Mouse (Mus musculus) ES-E14 (cell line): ENCODE data around the gene Hmcn2.

ENCODE experiments used
- CHD2 ChIP-seq: IDR thresholded peaks from 2 replicates; pipeline ENCODE4 v1.6.1; 2014; ENCODE audit warnings: mild to moderate bottlenecking, low read depth, low read length, inconsistent platforms
- HCFC1 ChIP-seq: IDR thresholded peaks from 2 replicates; pipeline ENCODE4 v1.6.1; 2012; ENCODE audit warnings: low read length, inconsistent platforms, borderline replicate concordance; ENCODE audit not compliant: insufficient read depth
- MAFK ChIP-seq: IDR thresholded peaks from 2 replicates; pipeline ENCODE4 v1.6.1; 2014; ENCODE audit warnings: mild to moderate bottlenecking, low read depth, low read length, inconsistent platforms; ENCODE audit not compliant: insufficient read depth
- ZC3H11A ChIP-seq: IDR thresholded peaks from 2 replicates; pipeline ENCODE4 v1.6.1; 2012; ENCODE audit warnings: low read depth, mild to moderate bottlenecking, inconsistent platforms, low read length, borderline replicate concordance
- ZNF384 ChIP-seq: IDR thresholded peaks from 2 replicates; pipeline ENCODE4 v1.6.1; 2012; ENCODE audit warnings: low read depth, low read length, inconsistent platforms

- TF ChIP-seq ZC3H11A (no peak), ZNF384 (no peak), HCFC1 (no peak), MAFK (no peak), CHD2 (no peak)
Measured at GRCm38 (mm10) chr2:31502616-31503522, 188.7 kb downstream of the Hmcn2 start.
